Mouse (Mus musculus): ENCODE results near the gene Cyb5d1.

DNA sequence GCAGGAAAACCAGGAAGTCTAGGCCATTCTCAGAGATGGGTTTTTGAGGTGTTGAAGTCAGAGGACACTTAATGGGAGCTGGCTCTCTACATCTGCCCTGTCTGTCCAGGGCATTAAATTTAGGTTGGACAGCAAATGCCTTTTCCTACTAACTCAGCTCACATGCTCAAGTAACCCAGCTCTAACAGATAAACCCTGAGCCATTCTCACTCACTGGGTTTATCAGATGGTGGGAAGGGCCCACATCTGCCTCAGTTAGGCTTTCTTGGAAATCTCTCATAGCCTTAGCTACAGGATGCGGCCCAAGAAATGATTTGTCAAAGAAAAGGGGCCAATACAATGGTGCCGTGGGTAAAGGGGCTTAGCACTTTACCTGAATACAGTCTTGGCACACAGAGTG, 30.8 kb upstream of the Cyb5d1 start:
- TF ChIP-seq CTCF (IDR thresholded peaks at IDR 0.05) (no peak), EP300 (IDR thresholded peaks at IDR 0.05; ENCODE audit: insufficient read depth, low read depth, low read length) (no peak), POLR2A (IDR thresholded peaks at IDR 0.05; ENCODE audit: insufficient read depth, low read depth, low read length) (no peak)

Measured in heart, adult 2 months (tissue).